Mouse (Mus musculus) spleen, adult 2 months (tissue): ENCODE measurements at regions not wholly inside any gene's neighbourhood (a gene's known extent, or its start where the extent isn't known, plus 50 kb on each side); places are given as distances from the start of the nearest gene placed in this dataset.

Experiments
- CTCF ChIP-seq: fragments of 200-500 bp; IDR thresholded peaks from 2 replicates; pipeline ENCODE4 v1.5.1; 2011; ENCODE audit warnings: mild to moderate bottlenecking, inconsistent platforms; ENCODE audit not compliant: insufficient read depth, insufficient read length, insufficient replicate concordance; ENCODE audit errors: extremely low read depth
- POLR2A ChIP-seq: fragments of 200-500 bp; IDR thresholded peaks from 2 replicates; pipeline ENCODE4 v1.6.1; 2011; ENCODE audit warnings: low read depth, low read length, inconsistent platforms

DNA sequence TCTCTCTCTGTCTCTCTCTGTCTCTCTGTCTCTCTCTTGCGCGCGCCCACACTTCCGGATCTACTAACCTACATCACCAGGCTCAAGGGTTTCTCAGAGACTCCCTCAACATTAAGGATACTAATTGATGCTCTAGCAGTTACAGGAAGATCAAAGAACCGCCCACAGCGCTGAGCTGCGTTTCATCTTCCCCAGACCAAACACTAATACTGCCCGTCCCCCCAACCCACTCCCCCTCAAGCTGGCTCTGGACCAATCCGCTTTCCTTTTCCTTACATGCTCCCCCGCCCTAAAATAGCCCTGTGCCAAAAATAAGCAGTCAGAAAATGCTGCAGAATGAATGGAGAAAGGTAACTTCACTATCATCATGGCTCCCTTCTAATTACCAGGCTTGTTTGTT, 100.6 kb upstream of the Bach2 start:
- TF ChIP-seq CTCF (no peak), POLR2A (no peak)
